Mouse (Mus musculus): ENCODE measurements around the gene Trhr2.
"Not testable (repeated sequence)": the region's sequence is repeated elsewhere in the genome, so short reads cannot be mapped to it uniquely, and the experiment has no call there.

The Trhr2 gene

GRCm38 (mm10) chr8:122332753-122333506 lies 27.6 kb downstream of the Trhr2 start:
- peak; percentile 74 to 76 for DNase-seq (ENCODE audit: low spot score in 2 of 2)

- no peak for DNase-seq (ENCODE audit: low spot score in 2 of 2)
Measured at GRCm38 (mm10) chr8:122331134-122331523, 29.4 kb downstream of the Trhr2 start.

- no peak for DNase-seq (ENCODE audit: low spot score in 2 of 2)
Measured at GRCm38 (mm10) chr8:122330446-122331133, 30.0 kb downstream of the Trhr2 start.

GRCm38 (mm10) chr8:122329553-122330239 lies 30.9 kb downstream of the Trhr2 start:
- no peak for DNase-seq (ENCODE audit: low spot score in 2 of 2)

GRCm38 (mm10) chr8:122329072-122329471 lies 31.5 kb downstream of the Trhr2 start:
- no peak for DNase-seq (ENCODE audit: low spot score in 2 of 2)

- DNase-seq (ENCODE audit: low spot score in 2 of 2), result no peak
Measured at GRCm38 (mm10) chr8:122326114-122326542, 34.4 kb downstream of the Trhr2 start.

GRCm38 (mm10) chr8:122325196-122325595 lies 35.4 kb downstream of the Trhr2 start:
- no peak for DNase-seq (ENCODE audit: low spot score in 2 of 2)

GRCm38 (mm10) chr8:122323951-122324402 lies 36.6 kb downstream of the Trhr2 start:
- not testable (repeated sequence) for DNase-seq (ENCODE audit: low spot score in 2 of 2)

GRCm38 (mm10) chr8:122322792-122323191 lies 37.8 kb downstream of the Trhr2 start:
- peak in 1 of 2 experiments; percentile 46 for DNase-seq (ENCODE audit: low spot score in 2 of 2)

GRCm38 (mm10) chr8:122322126-122322525 lies 38.4 kb downstream of the Trhr2 start:
- DNase-seq (ENCODE audit: low spot score in 2 of 2), result no peak

GRCm38 (mm10) chr8:122321455-122321921 lies 39.1 kb downstream of the Trhr2 start:
- DNase-seq (ENCODE audit: low spot score in 2 of 2), result peak; percentile 75 to 86

GRCm38 (mm10) chr8:122320541-122320940 lies 40.0 kb downstream of the Trhr2 start:
- no peak for DNase-seq (ENCODE audit: low spot score in 2 of 2)

GRCm38 (mm10) chr8:122319708-122320075 lies 40.9 kb downstream of the Trhr2 start:
- no peak for DNase-seq (ENCODE audit: low spot score in 2 of 2)

- peak in 1 of 2 experiments; percentile 52 for DNase-seq (ENCODE audit: low spot score in 2 of 2)
Measured at GRCm38 (mm10) chr8:122319045-122319707, 41.4 kb downstream of the Trhr2 start.

- DNase-seq (ENCODE audit: low spot score in 2 of 2), result no peak
Measured at GRCm38 (mm10) chr8:122317918-122318475, 42.5 kb downstream of the Trhr2 start.

- no peak for DNase-seq (ENCODE audit: low spot score in 2 of 2)
Measured at GRCm38 (mm10) chr8:122316402-122316801, 44.1 kb downstream of the Trhr2 start.

GRCm38 (mm10) chr8:122314899-122315496 lies 45.5 kb downstream of the Trhr2 start:
- peak; percentile 50 to 58 for DNase-seq (ENCODE audit: low spot score in 2 of 2)

- peak; percentile 52 to 59 for DNase-seq (ENCODE audit: low spot score in 2 of 2)
Measured at GRCm38 (mm10) chr8:122313310-122313709, 47.2 kb downstream of the Trhr2 start.

- DNase-seq (ENCODE audit: low spot score in 2 of 2), result no peak
Measured at GRCm38 (mm10) chr8:122312553-122312952, 48.0 kb downstream of the Trhr2 start.

- no peak for DNase-seq (ENCODE audit: low spot score in 2 of 2)
Measured at GRCm38 (mm10) chr8:122311115-122311514, 49.4 kb downstream of the Trhr2 start.

GRCm38 (mm10) chr8:122309272-122309671 lies 51.3 kb downstream of the Trhr2 start:
- DNase-seq (ENCODE audit: low spot score in 2 of 2), result peak; percentile 72 to 81
